Mouse (Mus musculus) kidney, postnatal 4 days (tissue): ENCODE data around the gene Pgpep1.

Source experiments
- DNase-seq, 2 experiments: peaks; one replicate each; pipeline ENCODE4 v3.0.0; 2021; ENCODE audit warnings: mixed read lengths in 2 of 2

Gene Pgpep1

DNA sequence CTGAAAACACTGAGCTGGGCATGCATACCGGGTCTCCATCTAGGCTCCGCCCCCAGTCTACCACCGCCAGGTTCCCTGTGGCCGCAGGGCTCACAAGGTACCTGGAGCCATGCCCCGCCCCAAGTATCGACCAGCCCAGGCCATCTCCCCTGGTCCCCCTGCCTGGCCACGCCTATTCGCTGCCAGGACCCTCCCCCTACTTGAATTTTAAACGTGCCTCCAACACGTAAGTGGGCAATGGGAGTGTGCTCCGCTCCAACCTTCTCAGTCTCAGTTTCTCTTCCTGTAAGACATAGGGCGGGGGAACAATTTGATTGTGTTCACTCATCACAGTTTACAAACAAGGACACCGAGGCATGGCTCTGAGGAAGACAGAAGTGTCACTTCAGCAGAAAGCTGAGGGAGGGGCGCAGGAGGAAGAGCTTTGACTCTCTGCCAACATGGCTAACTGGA lies at the start of gene Pgpep1:
TSS of gene Pgpep1 (minus strand) at position 116 of the 453 bp plus-strand sequence.
- DNase-seq, result peak; percentile 61 to 77

- no peak for DNase-seq
These were observed 49.6 kb upstream of the Pgpep1 start for GRCm38 (mm10) chr8:70709794-70710193.

GRCm38 (mm10) chr8:70708281-70708680 lies 48.1 kb upstream of the Pgpep1 start:
- DNase-seq, result no peak

DNA sequence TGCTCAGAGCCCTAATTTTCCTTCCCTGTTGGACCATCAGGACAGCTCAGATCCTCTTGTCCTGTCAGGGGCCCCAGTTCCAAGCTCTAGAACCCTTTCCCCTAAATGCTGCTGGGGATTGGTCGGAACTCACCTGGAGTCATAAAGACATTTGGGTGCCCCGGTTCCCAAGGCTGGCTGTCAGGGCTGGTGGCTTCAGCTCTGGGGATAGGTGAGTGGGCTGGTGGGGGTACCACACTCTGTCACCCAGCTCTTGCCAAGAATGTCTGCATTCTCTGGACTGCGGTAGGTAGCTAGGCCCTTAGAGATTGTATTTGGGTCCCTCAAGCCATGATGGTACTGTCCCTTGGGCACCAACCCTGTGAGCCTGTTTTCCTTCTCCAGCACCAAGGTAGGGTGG lies 43.1 kb upstream of the Pgpep1 start, which contains the start of gene Iqcn:
TSS of gene Iqcn (plus strand) at position 171 of the 400 bp plus-strand sequence.
- DNase-seq, result no peak

DNA sequence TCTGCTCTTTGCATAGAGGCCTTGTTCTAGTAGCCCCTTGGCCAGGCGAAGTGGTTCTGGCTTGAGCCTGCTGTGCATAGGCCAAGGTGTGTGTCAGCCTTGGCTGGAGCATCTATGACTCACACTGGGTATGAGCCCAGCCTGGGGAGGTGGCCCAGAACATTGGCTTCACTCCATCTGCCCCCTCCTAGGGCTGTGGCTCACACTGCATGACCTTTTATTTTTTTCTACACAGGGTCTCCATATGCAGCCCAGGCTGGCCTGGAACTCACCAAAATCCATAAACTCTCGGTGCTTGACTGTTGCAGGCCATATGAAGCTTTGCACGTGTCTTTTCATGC lies 42.6 kb upstream of the Pgpep1 start:
- DNase-seq, result no peak

DNA sequence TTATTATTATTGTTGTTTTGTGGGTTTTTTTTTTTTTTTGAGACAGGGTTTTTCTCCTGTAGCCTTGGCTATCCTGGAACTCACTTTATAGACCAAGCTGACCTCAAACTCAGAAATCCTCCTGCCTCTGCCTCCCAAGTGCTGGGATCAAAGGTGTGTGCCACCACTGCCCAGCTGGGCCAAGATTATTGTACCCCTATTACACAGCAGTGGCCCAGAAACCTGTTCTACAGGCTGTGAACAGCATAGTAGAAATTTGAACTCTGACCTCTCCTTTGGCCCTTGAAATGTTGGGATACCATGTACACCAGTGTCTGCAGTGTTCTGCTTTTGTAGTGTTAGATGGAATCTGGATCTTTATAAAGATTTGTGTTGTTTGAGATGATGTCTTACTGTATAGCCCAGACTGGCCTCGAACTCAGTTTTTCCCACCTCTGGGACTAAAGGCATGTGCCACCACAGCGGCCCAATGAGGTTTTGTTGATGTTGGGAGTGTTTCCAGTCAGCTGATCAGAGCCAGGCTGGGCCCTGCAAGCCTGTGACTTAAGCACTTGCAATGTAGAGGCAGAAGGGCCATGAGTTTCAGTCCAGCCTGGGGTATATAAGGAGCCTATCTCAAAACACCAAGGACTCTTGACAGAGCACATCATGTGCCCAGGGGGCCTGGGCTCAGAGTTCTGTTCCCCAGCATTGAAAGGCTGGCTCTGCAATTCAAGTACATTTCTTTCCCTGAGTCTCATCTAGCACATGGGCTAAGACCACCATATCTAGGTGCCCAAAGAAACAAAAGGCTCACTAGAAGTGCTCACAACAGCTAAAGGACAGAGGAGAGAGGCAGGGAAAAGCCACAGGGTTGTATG lies 42.0 kb upstream of the Pgpep1 start:
- no peak for DNase-seq

GRCm38 (mm10) chr8:70701048-70701981 lies 41.1 kb upstream of the Pgpep1 start:
- no peak for DNase-seq

GRCm38 (mm10) chr8:70700555-70700922 lies 40.4 kb upstream of the Pgpep1 start:
- peak; percentile 93 to 96 for DNase-seq

DNA sequence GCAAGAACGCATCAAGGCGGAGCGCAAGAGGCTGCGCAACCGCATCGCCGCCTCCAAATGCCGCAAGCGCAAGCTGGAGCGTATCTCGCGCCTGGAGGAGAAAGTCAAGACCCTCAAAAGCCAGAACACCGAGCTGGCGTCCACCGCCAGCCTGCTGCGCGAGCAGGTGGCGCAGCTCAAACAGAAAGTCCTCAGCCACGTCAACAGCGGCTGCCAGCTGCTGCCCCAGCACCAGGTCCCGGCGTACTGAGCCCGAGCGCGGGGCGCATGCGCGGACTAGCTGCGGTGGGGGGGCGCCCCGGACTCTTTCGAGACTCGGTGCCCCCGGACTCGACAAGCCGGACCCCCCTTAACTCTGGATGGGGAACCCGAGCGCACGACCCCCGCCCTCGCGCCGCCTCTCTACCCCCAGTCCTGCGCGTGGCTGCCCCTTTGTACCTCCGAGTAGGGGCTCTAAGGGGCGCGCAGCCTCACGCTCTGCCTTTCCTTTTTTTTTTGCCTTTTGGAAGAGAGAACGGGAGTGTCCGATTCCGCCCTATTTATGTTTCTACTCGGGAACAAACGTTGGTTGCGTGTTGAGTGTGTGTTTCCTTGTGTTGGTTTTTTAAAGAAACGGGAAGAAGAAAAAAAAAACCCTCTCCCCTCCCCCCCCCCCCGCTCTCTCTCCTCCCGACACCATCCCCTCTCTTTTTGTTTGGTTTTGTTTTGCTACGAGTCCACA lies 39.8 kb upstream of the Pgpep1 start:
- DNase-seq, result peak; percentile 84 to 91

DNA sequence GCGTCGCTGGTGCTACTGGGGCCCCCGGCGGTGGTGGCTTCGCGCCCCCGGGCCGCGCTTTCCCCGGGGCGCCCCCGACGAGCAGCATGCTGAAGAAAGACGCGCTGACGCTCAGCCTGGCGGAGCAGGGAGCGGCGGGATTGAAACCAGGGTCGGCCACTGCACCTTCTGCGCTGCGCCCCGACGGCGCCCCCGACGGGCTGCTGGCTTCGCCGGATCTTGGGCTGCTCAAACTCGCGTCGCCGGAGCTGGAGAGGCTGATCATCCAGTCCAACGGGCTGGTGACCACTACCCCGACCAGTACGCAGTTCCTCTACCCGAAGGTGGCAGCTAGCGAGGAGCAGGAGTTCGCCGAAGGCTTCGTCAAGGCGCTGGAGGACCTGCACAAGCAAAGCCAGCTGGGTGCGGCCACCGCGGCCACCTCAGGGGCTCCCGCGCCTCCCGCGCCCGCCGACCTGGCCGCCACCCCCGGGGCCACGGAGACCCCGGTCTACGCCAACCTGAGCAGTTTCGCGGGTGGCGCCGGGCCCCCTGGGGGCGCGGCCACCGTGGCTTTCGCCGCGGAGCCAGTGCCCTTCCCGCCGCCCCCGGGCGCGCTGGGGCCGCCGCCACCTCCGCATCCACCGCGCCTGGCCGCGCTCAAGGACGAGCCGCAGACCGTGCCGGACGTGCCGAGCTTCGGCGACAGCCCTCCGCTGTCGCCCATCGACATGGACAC lies 39.1 kb upstream of the Pgpep1 start:
- DNase-seq, result peak; percentile 72 to 82

DNA sequence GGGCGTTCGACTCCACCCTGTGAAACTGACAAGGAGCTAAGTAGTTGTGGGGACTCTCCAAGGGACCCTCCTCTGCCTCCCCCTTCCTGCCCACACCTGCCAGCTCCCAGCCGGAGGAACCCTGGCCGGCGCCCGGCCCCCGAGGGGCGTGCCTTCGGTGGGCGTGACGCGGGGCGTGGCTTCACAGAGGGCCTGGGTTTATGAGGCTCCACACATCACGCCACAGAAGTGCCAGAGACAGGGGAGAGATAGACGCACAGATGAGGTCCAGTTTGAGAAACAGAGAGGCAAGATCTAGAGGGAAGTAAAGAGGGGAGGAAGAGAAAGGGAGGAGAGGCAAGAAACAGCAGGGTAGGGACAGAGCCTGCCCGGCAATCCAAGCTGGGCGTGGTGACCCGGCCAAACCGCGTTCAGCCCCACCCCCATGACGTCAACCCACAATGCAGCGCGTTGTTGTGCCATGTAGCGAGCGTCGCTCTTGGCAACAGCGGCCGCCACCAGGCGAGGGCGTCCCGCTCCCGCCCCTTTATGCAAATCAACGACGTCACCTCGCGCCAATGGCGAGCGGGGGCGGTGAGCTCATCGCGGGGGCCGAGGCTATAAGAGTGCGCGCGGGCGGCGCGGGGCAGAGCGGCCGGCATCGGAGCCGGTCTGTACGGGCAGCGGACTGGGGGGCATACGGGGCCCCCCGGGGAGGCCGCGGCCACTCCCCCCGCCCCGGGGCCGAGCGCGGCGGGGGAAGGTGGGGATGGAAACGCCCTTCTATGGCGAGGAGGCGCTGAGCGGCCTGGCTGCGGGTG lies 38.3 kb upstream of the Pgpep1 start, which contains the start of gene Jund:
TSS of gene Jund (plus strand) at position 640 of the 800 bp plus-strand sequence.
- peak; percentile 100 for DNase-seq

DNA sequence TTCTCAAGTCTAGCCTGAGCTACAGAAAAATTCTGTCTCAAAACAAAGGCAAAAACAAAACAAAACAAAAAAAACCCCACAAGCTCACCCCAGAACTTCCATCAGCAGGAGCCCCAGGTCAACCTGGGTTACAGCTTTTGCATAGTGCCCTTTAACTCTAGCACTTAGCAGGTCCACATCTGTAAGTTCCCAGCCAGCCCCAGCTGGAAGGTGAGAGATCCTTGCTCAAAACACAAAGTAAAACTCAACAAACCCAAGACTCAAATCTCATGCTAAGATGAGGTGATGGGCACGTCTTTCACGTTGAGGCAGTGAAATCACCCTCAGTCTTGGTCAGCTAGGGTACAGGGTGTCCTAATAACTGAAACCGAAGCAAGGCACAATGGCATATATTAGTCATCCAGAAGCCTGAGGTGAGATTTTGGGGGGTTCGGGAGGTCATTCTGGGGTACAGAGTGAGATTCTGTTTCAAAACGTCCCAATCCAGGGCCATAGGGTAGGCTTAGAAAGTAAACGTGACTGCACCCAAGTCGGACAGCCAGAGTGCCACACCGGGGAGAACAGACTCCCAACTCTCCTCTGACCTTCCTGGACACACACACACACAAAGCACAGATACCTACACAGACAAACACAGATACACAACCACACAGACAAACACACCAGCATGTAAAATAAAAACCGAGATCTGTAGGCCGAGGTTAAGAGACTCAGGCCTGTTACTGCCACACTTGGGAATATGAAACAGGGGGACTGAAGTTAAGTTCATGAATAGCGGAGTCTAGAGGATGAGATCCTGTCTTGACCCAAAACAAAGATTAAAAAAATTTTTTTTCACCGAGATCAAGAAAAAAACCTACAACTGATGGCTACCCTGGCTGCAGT lies 37.4 kb upstream of the Pgpep1 start:
- DNase-seq, result no peak

DNA sequence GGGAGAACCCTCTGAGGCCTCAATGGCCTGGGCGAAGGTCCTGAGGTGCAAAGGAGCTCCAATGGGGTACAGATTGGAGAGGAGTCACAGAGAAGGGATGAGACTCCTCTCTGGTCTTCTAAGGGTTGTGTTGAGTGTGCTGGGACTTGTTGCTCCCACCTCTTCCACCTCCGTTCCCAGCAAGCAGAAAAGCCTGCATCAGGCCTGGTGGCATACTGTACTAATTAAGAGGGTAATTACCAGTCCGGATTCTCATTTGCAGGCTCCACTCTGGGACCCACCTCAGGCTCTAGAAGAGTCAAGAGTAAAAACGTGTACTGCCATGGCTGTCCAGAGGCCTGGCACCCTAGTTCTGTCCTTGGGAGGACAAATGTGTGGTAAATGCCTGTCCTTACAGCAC lies 36.8 kb upstream of the Pgpep1 start:
- no peak for DNase-seq

DNA sequence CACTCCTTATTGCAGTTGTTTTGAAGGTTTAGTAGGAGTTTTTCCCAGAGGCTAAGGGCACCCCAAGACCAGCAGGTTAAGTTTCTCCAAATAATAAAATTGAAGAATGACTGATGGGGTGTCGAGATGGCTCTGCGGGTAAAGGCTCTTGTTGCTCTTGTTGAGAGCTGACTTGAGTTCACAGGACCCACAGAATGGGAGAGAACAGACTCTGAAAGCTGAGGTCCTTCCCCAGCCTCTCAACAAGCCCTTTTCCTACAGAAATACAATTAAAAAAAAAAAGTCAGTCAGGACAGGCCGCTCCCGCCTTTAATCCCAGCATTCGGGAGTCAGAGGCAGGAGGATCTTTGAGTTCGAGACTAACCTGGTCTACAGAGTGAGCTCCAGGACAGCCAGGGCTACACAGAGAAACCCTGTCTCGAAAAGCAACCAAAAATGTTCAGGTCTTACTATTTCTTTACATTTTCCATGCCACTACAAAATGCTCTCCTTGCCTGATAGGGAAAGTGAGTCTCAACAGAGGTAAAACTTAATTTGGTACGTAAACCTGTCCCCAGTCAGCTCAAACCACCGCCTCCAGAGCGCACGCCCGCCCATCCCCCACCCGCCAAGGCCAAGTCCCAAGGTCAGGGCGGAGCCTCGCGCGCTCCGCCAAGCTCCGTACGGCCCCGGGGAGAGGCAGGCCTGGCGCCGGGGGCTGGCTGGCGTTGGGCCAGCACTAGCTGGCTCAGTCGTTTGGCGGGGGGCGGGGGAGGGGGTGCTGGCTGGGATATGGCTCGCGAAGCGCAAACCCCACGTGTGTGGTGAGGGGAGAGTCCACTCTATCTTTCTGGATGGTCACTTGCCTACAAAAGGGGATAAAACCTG lies 36.1 kb upstream of the Pgpep1 start:
- peak; percentile 87 to 92 for DNase-seq

DNA sequence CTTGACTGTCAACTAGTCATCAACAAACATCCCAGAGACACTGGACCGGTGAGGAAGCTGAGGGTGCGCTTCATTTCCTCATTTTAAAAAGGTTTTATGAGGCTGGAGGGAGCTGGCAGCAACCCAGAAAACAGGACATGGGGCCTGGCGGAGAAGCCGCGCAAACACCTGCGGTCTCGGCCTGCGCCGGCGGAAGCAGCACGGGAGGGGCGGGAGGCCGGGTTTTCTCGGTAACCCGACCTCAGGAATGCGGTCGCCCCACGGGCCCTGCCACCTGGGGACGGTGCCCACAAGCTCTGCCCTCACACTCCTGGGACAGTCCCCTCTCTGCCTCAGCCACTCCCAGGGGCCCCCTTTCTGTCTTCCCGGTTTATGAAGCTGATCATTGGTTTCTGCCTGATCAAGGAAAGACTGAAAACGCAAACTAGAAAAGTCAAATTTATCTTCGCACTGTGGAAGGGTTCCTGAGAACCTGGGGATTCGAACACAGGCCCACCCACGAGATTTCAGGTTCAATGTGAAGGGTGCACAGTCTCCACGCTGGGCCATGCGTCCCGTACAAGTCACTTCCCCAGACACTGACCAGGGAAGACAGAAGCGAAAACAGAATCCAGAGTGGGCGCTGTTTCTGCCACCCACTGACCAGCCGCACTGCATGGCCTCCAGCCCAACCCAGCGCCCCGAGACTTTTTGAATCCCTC lies 35.3 kb upstream of the Pgpep1 start:
- peak; percentile 71 to 82 for DNase-seq

DNA sequence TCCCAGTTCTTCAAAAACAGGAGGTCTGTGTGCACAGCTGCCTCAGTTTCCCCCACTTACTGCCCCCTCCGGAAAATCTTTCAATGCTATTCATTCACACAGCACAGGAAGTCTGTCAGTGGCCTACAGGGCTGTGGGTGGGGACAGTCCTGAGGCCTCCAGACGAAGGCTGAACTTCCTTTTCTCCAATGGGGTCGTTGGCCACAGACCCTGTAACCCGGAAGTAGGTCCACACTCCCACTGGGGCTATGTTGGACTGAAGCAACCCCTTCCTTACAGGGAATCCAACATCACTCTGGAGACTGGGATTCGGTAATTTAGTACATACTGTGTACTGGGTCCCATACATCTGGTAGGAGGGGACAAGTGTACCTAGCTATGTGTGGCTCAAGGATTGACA lies 33.4 kb upstream of the Pgpep1 start:
- DNase-seq, result no peak

DNA sequence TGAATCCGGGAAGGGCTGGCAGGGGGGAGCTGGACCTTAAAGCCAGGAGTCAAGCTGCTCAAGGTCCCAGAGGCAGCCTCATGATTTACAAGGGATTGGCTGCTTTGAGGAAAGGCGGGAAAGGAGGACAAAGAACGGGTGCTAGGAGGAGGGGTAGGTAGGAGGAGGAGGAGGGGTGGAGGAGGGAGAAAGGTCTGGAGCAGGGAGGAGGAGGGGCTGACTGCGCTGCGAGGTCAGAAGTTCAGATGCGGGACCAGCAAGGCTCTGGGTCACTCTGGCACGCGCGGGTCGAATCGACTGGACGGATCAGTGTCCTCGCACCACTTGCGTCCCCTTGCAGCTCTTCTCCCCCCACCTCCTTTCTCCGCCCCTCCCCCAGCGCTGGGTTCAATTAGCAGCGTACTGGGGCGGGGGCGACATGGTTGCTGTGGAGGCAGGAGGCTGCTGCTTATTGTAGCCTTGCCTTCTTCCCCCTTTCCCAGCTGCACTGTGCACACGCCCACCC lies 31.6 kb upstream of the Pgpep1 start:
- peak; percentile 66 to 78 for DNase-seq

GRCm38 (mm10) chr8:70691230-70691629 lies 31.0 kb upstream of the Pgpep1 start:
- no peak for DNase-seq
